In genomic region chr17:73142445-73142844, GRCm38 (mm10) we compare ENCODE assay signal across 14 mouse cellular contexts. TPM values are rescaled to one million over a fixed set of nuclear protein-coding genes. Genes with fewer than 3 reads are reported as not detected.
DNase-seq lines count a peak whose midpoint lies in the region; ATAC-seq and TF ChIP-seq lines count a peak whose summit lies in the region.
"Had no signal": no experiment of that assay in that cellular context is flagged by ENCODE, and none has a peak within 500 bp of the region (broad histone marks: within the 10 kb centered on the region; RNA-seq: fewer than 3 reads in every experiment).

No protein-coding gene starts in this region.

- H3K27me3 ChIP-seq in heart, embryonic 16.5 days (ENCODE audit: control insufficient read depth, insufficient read depth, low read length), result no peaks in the 10 kb centered on the region
- no peaks in the 10 kb centered on the region for H3K27me3 ChIP-seq in intestine, postnatal 0 days (replicated peaks; ENCODE audit: control insufficient read depth, insufficient read depth, low read length)
- H3K27me3 ChIP-seq: midbrain, embryonic 15.5 days had no signal

- WGBS in heart, embryonic 16.5 days, result 5% methylated on average over 2 of the region's 2 CpGs
- 13% methylated on average over 2 of the region's 2 CpGs for WGBS in intestine, postnatal 0 days

- TF ChIP-seq CTCF in intestine, postnatal 0 days (IDR thresholded peaks at IDR 0.05; ENCODE audit: low read depth), result no peak
- no peak for TF ChIP-seq CTCF in left cerebral cortex, adult 2 months (IDR thresholded peaks at IDR 0.05)

- H3K4me3 ChIP-seq in heart, embryonic 16.5 days (ENCODE audit: low read length), result no peak overlapping the region
- H3K4me3 ChIP-seq in intestine, postnatal 0 days (ENCODE audit: low read depth, low read length), result no peak overlapping the region
- no peak overlapping the region for H3K4me3 ChIP-seq in left cerebral cortex, adult 2 months
- H3K4me3 ChIP-seq: forebrain, embryonic 10.5 days; layer of hippocampus, adult 2 months; midbrain, embryonic 15.5 days had no signal

- intact Hi-C loops in heart, postnatal 10 days (cut with DNase I), result no loop called here
- intact Hi-C loops in left cerebral cortex, adult 2 months (cut with DNase I), result no loop called here

- no peaks in the 10 kb centered on the region for H3K9me3 ChIP-seq in heart, embryonic 16.5 days (replicated peaks; ENCODE audit: control insufficient read depth, low read length)
- H3K9me3 ChIP-seq in intestine, postnatal 0 days (ENCODE audit: control insufficient read depth), result no peaks in the 10 kb centered on the region
- H3K9me3 ChIP-seq: forebrain, embryonic 10.5 days; midbrain, embryonic 15.5 days had no signal

- H3K36me3 ChIP-seq in heart, embryonic 16.5 days (ENCODE audit: control insufficient read depth, insufficient read depth), result peaks cover 3% of the 10 kb centered on the region; the same call in 1 of the 2 replicates
- no peaks in the 10 kb centered on the region for H3K36me3 ChIP-seq in intestine, postnatal 0 days (ENCODE audit: control insufficient read depth, insufficient read depth)
- H3K36me3 ChIP-seq: forebrain, embryonic 10.5 days; midbrain, embryonic 15.5 days had no signal

- DNase-seq in heart, postnatal 10 days, result no peak
- DNase-seq in NIH3T3 (ENCODE audit: low read depth), result peak; percentile 31
- DNase-seq in naive thymus-derived CD4-positive, alpha-beta T cell, adult 2 months (ENCODE audit: low read depth), result peak; percentile 46
- DNase-seq in left cerebral cortex, adult 2 months (ENCODE audit: extremely low spot score in 1 of 2, low spot score in 2 of 2), result no peak
- no peak for DNase-seq in embryo, embryonic 10 days (ENCODE audit: low spot score)
- DNase-seq in gastrocnemius, postnatal 25 days, result no peak
- DNase-seq: gastrocnemius, postnatal 10 days; lung, adult 2 months had no signal

- H3K4me1 ChIP-seq in heart, embryonic 16.5 days (ENCODE audit: control insufficient read depth, insufficient read depth, low read length), result peaks cover 4% of the 10 kb centered on the region; the same call in 1 of the 2 replicates
- peaks cover 3% of the 10 kb centered on the region; the same call in 1 of the 2 replicates for H3K4me1 ChIP-seq in intestine, postnatal 0 days (replicated peaks; ENCODE audit: control insufficient read depth, insufficient read depth, low read length)
- H3K4me1 ChIP-seq: forebrain, embryonic 10.5 days; midbrain, embryonic 15.5 days had no signal

- H3K9ac ChIP-seq in heart, embryonic 16.5 days (ENCODE audit: low read length), result no peak overlapping the region
- no peak overlapping the region for H3K9ac ChIP-seq in intestine, postnatal 0 days (ENCODE audit: low read depth, low read length)
- H3K9ac ChIP-seq: hindbrain, embryonic 14.5 days; midbrain, embryonic 15.5 days had no signal

- peak overlapping the region; percentile 59 for H3K27ac ChIP-seq in heart, embryonic 16.5 days (ENCODE audit: low read length)
- peak overlapping the region; percentile 35; the same call in 1 of the 2 replicates for H3K27ac ChIP-seq in intestine, postnatal 0 days (ENCODE audit: low read depth, low read length)
- H3K27ac ChIP-seq in left cerebral cortex, adult 2 months, result no peak overlapping the region
- H3K27ac ChIP-seq: forebrain, embryonic 10.5 days; hindbrain, embryonic 14.5 days; layer of hippocampus, adult 2 months; midbrain, embryonic 15.5 days had no signal

- H3K4me2 ChIP-seq in heart, embryonic 16.5 days (ENCODE audit: low read depth, low read length), result no peak overlapping the region
- no peak overlapping the region for H3K4me2 ChIP-seq in intestine, postnatal 0 days (replicated peaks; ENCODE audit: low read depth)
- H3K4me2 ChIP-seq: hindbrain, embryonic 14.5 days; midbrain, embryonic 15.5 days had no signal

- peak; percentile 60; the same call in 1 of the 2 replicates for ATAC-seq in heart, embryonic 16.5 days (replicated peaks; ENCODE audit: extremely low read depth, insufficient read depth, low FRiP score)
- ATAC-seq in intestine, postnatal 0 days, result peak; percentile 88
- ATAC-seq: midbrain, embryonic 15.5 days had no signal

RNA-seq across cellular contexts. Expression of gene Lclat1, which starts 34.7 kb away (rescaled TPM):
- polyA plus RNA-seq in heart, embryonic 16.5 days (2015; fragmentation: Nextera tagmentation; extraction: Ambion mirVana), result 39.5 and 49.2 TPM in 2 replicates
- 100 to 1,000 TPM; 139 to 218 TPM for total RNA-seq in heart, postnatal 10 days (2021)
- polyA plus RNA-seq in intestine, postnatal 0 days (2015; fragmentation: Nextera tagmentation; extraction: Ambion mirVana), result 21.0 and 24.3 TPM in 2 replicates
- total RNA-seq in left cerebral cortex, adult 2 months (2021), result 10 to 100 TPM; 38.5 to 40.2 TPM
- 10 to 100 TPM; 12.6 to 14.9 TPM for total RNA-seq in gastrocnemius, postnatal 25 days (2021)

Comparison
In these comparisons a context has a peak if more than half of its experiments do, and no peak if none do; other contexts are left out.
1. DNase-seq: peak in NIH3T3 (single experiment) and naive thymus-derived CD4-positive, alpha-beta T cell, adult 2 months (single experiment); none in heart, postnatal 10 days (0 of 2), left cerebral cortex, adult 2 months (0 of 2), embryo, embryonic 10 days (single experiment) and gastrocnemius, postnatal 25 days (single experiment).